Mouse (Mus musculus): ENCODE measurements around the gene Prkch.

Prkch gene

GRCm38 (mm10) chr12:73714589-73714988 lies 130.0 kb downstream of the Prkch start:
- DNase-seq (ENCODE audit: low read depth, low spot score) = no peak

GRCm38 (mm10) chr12:73715331-73715730 lies 130.7 kb downstream of the Prkch start:
- no peak for DNase-seq (ENCODE audit: low read depth, low spot score)

- no peak for DNase-seq (ENCODE audit: low read depth, low spot score)
These were observed 131.5 kb downstream of the Prkch start for GRCm38 (mm10) chr12:73715954-73716731.

- no peak for DNase-seq (ENCODE audit: low read depth, low spot score)
These were observed 133.4 kb downstream of the Prkch start for GRCm38 (mm10) chr12:73718036-73718435.

GRCm38 (mm10) chr12:73719816-73720215 lies 135.2 kb downstream of the Prkch start:
- no peak for DNase-seq (ENCODE audit: low read depth, low spot score)

GRCm38 (mm10) chr12:73720466-73720865 lies 135.9 kb downstream of the Prkch start:
- DNase-seq (ENCODE audit: low read depth, low spot score) = no peak

GRCm38 (mm10) chr12:73722060-73722459 lies 137.5 kb downstream of the Prkch start:
- no peak for DNase-seq (ENCODE audit: low read depth, low spot score)

- DNase-seq (ENCODE audit: low read depth, low spot score) = no peak
These were observed 138.5 kb downstream of the Prkch start for GRCm38 (mm10) chr12:73723067-73723466.

GRCm38 (mm10) chr12:73723887-73724286 lies 139.3 kb downstream of the Prkch start:
- DNase-seq (ENCODE audit: low read depth, low spot score) = no peak

- DNase-seq (ENCODE audit: low read depth, low spot score) = no peak
These were observed 141.4 kb downstream of the Prkch start for GRCm38 (mm10) chr12:73725825-73726604.

GRCm38 (mm10) chr12:73727046-73727445 lies 142.4 kb downstream of the Prkch start:
- DNase-seq (ENCODE audit: low read depth, low spot score) = no peak

GRCm38 (mm10) chr12:73730603-73731002 lies 146.0 kb downstream of the Prkch start:
- no peak for DNase-seq (ENCODE audit: low read depth, low spot score)

GRCm38 (mm10) chr12:73731093-73731492 lies 146.5 kb downstream of the Prkch start:
- no peak for DNase-seq (ENCODE audit: low read depth, low spot score)

- DNase-seq (ENCODE audit: low read depth, low spot score) = no peak
These were observed 147.4 kb downstream of the Prkch start for GRCm38 (mm10) chr12:73731848-73732540.

GRCm38 (mm10) chr12:73732862-73733261 lies 148.3 kb downstream of the Prkch start:
- DNase-seq (ENCODE audit: low read depth, low spot score) = no peak

- DNase-seq (ENCODE audit: low read depth, low spot score) = no peak
These were observed 152.3 kb downstream of the Prkch start for GRCm38 (mm10) chr12:73736931-73737330.

GRCm38 (mm10) chr12:73739611-73740219 lies 155.1 kb downstream of the Prkch start:
- no peak for DNase-seq (ENCODE audit: low read depth, low spot score)

GRCm38 (mm10) chr12:73742577-73742976 lies 158.0 kb downstream of the Prkch start:
- DNase-seq (ENCODE audit: low read depth, low spot score) = no peak

GRCm38 (mm10) chr12:73743087-73743486 lies 158.5 kb downstream of the Prkch start:
- no peak for DNase-seq (ENCODE audit: low read depth, low spot score)

- DNase-seq (ENCODE audit: low read depth, low spot score) = no peak
These were observed 161.5 kb downstream of the Prkch start for GRCm38 (mm10) chr12:73746072-73746471.

GRCm38 (mm10) chr12:73748373-73748772 lies 163.8 kb downstream of the Prkch start:
- no peak for DNase-seq (ENCODE audit: low read depth, low spot score)
